Mouse (Mus musculus) urinary bladder, adult 2 months (tissue): ENCODE measurements at regions not wholly inside any gene's neighbourhood (a gene's known extent, or its start where the extent isn't known, plus 50 kb on each side); places are given as distances from the start of the nearest gene placed in this dataset.

Source experiments
- DNase-seq: peaks from one replicate; pipeline ENCODE4 v3.0.0; 2022; ENCODE audit warnings: low spot score

DNA sequence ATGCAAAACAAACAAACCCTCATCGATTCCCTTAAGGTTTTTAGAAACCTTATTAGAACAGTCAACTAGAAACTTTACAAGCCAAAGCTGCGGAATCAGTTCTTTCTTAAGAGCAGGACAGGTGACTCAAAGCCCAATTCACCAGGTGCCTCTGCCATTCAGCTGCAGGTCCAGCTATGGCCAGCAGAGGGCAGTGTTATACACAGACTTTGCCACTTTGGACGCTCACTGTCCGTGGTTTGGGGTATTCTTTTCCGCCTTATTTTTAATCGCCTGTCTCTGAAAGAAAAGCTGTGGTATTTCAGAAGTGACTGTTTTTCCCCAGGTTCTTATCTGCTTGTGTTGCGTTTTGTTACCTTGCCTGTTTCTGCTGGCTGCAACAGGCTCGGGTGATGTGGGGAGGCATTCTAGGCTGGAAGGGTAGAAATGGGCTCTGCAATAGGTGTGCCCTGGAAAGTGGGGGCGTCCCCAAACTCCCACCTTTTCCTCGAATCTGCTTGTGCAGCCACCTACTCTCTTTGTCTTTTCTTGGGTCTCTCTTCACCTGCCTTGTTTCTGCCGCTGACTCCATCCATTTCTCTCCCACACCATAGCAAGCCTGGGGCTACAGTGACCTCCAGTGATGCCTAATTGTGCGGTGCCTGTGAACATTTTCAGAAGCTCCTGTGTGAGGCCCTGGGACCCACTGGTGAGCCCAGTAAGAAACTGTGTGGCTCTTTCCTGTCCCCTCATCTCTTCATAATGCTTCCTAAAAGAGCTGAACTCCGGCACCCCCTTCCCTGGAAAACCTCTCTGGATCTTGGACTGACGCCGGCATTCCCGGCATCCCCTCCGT is 142.4 kb downstream of the Mtx3 start:
- peak; percentile 67 for DNase-seq

DNA sequence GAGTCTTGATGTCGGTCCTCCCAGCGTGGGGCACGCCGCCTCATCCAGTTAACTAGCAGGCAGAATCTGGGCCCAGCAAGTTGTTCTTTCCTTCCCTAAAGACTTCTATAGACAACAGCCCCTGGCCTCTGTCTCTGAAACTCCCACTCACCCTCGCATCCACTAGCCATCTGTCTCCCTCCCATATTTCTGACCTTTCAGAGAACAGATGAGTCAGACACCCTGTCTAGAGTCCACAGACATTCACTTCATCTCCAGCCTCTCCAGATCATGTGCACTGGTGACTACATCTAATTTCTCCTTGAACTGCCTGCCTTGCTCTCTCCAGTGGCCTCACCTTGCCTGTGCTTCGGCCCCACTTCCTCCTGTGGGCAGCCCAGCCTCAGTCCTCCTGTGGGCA is 143.1 kb downstream of the Mtx3 start:
- no peak for DNase-seq

DNA sequence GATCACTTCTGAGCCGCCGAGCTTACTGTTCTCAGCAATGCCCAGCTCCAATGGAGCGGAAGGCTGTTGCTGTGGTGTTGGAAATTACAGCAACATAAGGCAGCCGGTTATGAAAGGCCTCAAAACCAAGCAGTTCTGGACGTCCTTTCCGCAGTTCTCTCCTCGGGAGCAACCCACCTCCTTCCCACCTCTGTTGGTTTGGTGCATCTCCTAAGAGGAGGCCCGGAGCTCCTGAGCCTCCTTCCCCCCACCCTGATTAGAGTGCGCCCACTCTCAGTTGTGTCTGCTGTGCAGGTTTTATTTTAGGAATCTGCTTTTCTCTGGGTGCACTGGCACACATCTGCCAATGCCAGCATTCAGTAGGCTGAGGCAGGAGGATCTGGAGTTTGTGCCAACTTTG is 144.0 kb downstream of the Mtx3 start:
- no peak for DNase-seq

DNA sequence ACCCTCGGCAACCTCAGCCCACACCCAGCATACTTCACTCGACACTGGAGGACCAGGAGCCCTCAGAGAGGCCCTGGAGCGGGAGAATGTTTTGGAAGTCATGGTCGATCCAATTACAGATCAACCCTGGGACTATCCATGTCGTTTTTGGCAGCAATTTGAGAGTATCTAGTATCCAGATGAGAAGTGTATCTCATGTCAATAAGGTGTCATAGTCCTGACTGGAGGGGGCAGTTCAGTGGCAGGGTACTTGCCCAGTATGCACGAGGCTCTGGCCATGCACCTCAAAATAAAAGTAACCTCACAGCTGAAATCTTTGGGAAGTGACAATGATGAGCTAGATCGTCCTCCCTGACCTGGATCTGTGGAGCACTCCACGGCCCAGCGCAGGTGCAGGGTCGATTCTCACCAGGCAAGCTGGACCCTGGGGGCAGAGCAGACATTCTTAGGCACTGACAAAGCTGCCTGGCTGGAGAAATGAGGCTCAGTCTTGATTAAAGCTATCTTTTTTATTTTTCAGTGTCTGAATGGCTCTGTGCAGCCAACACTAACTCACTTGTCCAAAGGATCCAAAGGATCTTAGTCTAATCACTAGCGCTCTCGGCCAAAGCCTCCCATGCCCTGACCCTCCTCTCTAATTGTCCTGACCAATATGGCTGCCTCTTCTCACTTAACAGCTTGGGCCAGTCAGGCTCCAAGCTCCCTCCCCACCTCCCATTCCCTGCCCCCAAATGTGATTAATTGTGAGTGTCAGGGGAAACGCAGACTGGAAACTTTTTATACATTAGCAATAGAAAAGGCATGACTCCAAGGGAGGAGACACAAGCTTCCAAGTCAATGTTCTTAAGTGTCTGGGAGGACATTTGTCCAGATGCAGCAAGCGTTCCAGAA is 146.0 kb downstream of the Mtx3 start:
- no peak for DNase-seq
